Mouse (Mus musculus): Measurements from ENCODE around the gene Tex13c1. TPM values are rescaled to one million over a fixed set of nuclear protein-coding genes. Genes with fewer than 3 reads are reported as not detected.

Gene Tex13c1
- polyA plus RNA-seq (2017; shearing (Covaris generic)) = not detected

DNA sequence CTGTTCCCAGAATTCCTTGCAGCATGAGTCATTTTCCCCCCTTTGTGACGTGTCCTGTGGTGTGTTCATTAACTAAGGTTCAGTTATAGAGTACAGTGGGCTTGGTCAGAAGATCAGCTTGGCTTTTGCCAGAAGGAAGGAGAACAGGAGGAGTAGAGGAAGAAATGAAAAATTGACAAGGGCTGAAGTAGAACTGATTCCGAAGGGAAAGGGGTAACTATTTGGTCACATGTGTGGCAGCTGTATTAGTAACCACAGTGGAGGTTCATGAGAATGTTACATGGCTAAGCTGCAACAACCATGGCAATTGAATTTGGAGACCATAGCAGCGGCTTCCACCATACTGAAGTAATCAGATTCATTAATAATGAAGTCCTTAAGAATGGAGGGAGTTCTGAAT, at the start of gene Tex13c1:
Gene Tex13c1, plus strand, starts transcription at position 301 of the 400 bp plus-strand sequence.

Other genes with a start within 250 kb of the Tex13c1 start
- gene Tenm1, start 162.0 kb upstream of the Tex13c1 start, polyA plus RNA-seq (2017; shearing (Covaris generic)) = 0.02 TPM